Mouse (Mus musculus) MEL (cell line): ENCODE measurements around the gene 3110082I17Rik.

Source experiments
- CTCF ChIP-seq, 3 experiments: IDR thresholded peaks in 2 of 3; conservative IDR thresholded peaks in 1 of 3; 2 replicates each; pipeline ENCODE4 v1.5.1; 2011 to 2012; ENCODE audit warnings: low read length in 3 of 3, low read depth in 2 of 3, mild to moderate bottlenecking in 2 of 3, improper control_type of control experiment in 1 of 3, inconsistent platforms in 1 of 3, mixed read lengths in 1 of 3, moderate library complexity in 1 of 3; ENCODE audit not compliant: control insufficient read depth in 1 of 3, insufficient read depth in 1 of 3, poor library complexity in 1 of 3, severe bottlenecking in 1 of 3
- ELF1 ChIP-seq: IDR thresholded peaks from 2 replicates; pipeline ENCODE4 v1.6.1; 2014; ENCODE audit warnings: low read depth, mild to moderate bottlenecking, inconsistent platforms, low read length, improper control_type of control experiment, moderate library complexity
- HCFC1 ChIP-seq: IDR thresholded peaks from 2 replicates; pipeline ENCODE4 v1.6.1; 2012; ENCODE audit warnings: low read depth, mild to moderate bottlenecking, inconsistent platforms, low read length, improper control_type of control experiment, moderate library complexity
- MAFK ChIP-seq: IDR thresholded peaks from 2 replicates; pipeline ENCODE4 v1.6.1; 2011; ENCODE audit warnings: low read depth, mild to moderate bottlenecking, low read length, improper control_type of control experiment, borderline replicate concordance
- MYC ChIP-seq: IDR thresholded peaks from 2 replicates; pipeline ENCODE4 v1.6.1; 2011; ENCODE audit warnings: low read depth, mild to moderate bottlenecking, low read length, improper control_type of control experiment, moderate library complexity
- POLR2A ChIP-seq, 2 experiments: IDR thresholded peaks; 2 replicates each; pipeline ENCODE4 v1.6.1; 2011 to 2012; ENCODE audit warnings: low read length in 2 of 2, mild to moderate bottlenecking in 2 of 2, control low read depth in 1 of 2, improper control_type of control experiment in 1 of 2, low read depth in 1 of 2, moderate library complexity in 1 of 2; ENCODE audit not compliant: control insufficient read depth in 1 of 2, insufficient read depth in 1 of 2, poor library complexity in 1 of 2
- TBP ChIP-seq: IDR thresholded peaks from 2 replicates; pipeline ENCODE4 v1.8.0; 2011; ENCODE audit warnings: low read depth, low read length, improper control_type of control experiment
- TCF12 ChIP-seq: IDR thresholded peaks from 2 replicates; pipeline ENCODE4 v1.6.1; 2014; ENCODE audit warnings: low read depth, mild to moderate bottlenecking, inconsistent platforms, low read length, improper control_type of control experiment, moderate library complexity
- ZC3H11A ChIP-seq: IDR thresholded peaks from 2 replicates; pipeline ENCODE4 v1.6.1; 2012; ENCODE audit warnings: low read depth, mild to moderate bottlenecking, inconsistent platforms, low read length, improper control_type of control experiment

- TF ChIP-seq CTCF (IDR thresholded peaks at IDR 0.05 in 2 of 3, conservative IDR thresholded peaks at IDR 0.05 in 1 of 3; ENCODE audit: control insufficient read depth in 1 of 3, insufficient read depth in 1 of 3, low read depth in 2 of 3, low read length in 3 of 3, poor library complexity in 1 of 3, severe bottlenecking in 1 of 3) (no peak), MYC (no peak), POLR2A (IDR thresholded peaks at IDR 0.05; ENCODE audit: control insufficient read depth in 1 of 2, insufficient read depth in 1 of 2, low read depth in 1 of 2, low read length in 2 of 2, poor library complexity in 1 of 2) (no peak), MAFK (no peak), TBP (no peak), HCFC1 (no peak), ELF1 (no peak), TCF12 (no peak), ZC3H11A (no peak)
These were observed 109.2 kb downstream of the 3110082I17Rik start, which contains the start of gene Cox19 for GRCm38 (mm10) chr5:139351134-139351533.
